Mouse (Mus musculus) pancreas, adult 10 weeks (tissue): Measurements from ENCODE around the gene 1700034J05Rik. TPM values are rescaled to one million over a fixed set of nuclear protein-coding genes. Genes with fewer than 3 reads are reported as not detected.

Experiments
- polyA plus RNA-seq: library from polyadenylated mRNA; stranded (reverse); fragments of 350-450 nt; fragmentation: Illumina TruSeq; extraction: RNeasy Lipid Tissue Mini Kit (QIAGEN cat#74804); gene quantifications from one replicate; pipeline ENCODE4 v1.2.3, GENCODE M21; 2015; ENCODE audit warnings: low read depth, low replicate concordance; ENCODE audit not compliant: insufficient read depth

Gene 1700034J05Rik
- polyA plus RNA-seq: not detected

DNA sequence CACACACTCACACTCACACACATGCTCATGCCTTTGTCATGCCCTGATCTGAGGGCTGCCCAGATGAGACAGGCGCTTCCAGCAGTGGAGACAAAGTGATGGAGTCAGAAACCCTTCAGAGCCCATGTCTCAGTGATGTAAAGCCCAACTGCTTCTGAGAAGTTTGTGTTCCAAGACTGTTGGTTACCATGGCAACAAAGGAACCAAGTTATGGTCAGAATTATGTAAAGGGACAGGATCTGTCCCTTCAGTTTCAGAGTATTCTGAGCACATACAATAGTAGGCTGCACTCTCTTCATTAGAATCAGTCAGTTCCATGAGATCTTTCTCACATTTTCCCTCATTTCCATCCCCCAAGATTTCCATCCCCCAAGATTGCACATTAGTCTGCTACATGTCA is at the start of gene 1700034J05Rik:
1700034J05Rik (minus strand) TSS at position 165 of the 400 bp plus-strand sequence.

Other genes starting within 250 kb of the 1700034J05Rik start
- 2.5 TPM for gene Stk38l, start 229.4 kb downstream of the 1700034J05Rik start, polyA plus RNA-seq
- 6.5 TPM for gene Arntl2, start 158.4 kb downstream of the 1700034J05Rik start, polyA plus RNA-seq
- not detected for gene Smco2, start 104.3 kb downstream of the 1700034J05Rik start, polyA plus RNA-seq
- gene Ppfibp1, start 65.9 kb downstream of the 1700034J05Rik start, polyA plus RNA-seq: 13.8 TPM
- not detected for gene Rep15, start 78.2 kb upstream of the 1700034J05Rik start, polyA plus RNA-seq
- gene Mrps35, start 88.3 kb upstream of the 1700034J05Rik start, polyA plus RNA-seq: 11.3 TPM
- gene Mansc4, start 132.6 kb upstream of the 1700034J05Rik start, polyA plus RNA-seq: not detected
- gene Klhl42, start 137.0 kb upstream of the 1700034J05Rik start, polyA plus RNA-seq: 1.8 TPM